ENCODE assay signal across 13 mouse cellular contexts in the genomic region with DNA sequence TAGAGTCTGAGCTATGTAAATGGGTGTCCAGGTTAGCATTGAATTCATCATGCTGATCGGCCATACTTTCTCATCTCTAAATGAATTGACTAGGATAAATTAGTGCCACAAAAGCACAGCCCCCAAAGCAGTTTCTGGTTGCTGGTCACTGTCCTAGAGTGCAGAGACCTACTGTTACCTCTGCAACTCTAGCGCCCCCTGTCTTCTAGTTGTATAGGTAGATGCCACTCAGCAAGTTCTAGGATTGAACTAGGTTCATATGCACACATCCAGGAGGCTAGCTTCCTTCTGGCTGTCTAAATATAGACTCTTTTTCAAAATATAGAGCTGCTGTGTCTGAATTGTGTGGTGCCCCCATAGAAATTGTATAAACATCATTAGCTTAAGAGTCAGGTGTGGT.
DNase-seq lines count a peak whose midpoint lies in the region; ATAC-seq lines count a peak whose summit lies in the region.
"Had no signal": no experiment of that assay in that cellular context is flagged by ENCODE, and none has a peak within 500 bp of the region (broad histone marks: within the 10 kb centered on the region; RNA-seq: fewer than 3 reads in every experiment).

No protein-coding gene starts in this region.

- H3K36me3 ChIP-seq in hindbrain, embryonic 13.5 days: no peaks in the 10 kb centered on the region
- H3K36me3 ChIP-seq: hindbrain, embryonic 12.5 days; liver, embryonic 13.5 days had no signal

- DNase-seq in embryo, embryonic 10 days (ENCODE audit: low spot score): peak; percentile 25
- DNase-seq in embryo, embryonic 10.5 days (ENCODE audit: low spot score): no peak
- DNase-seq in left cerebral cortex, postnatal 4 days: peak; percentile 6
- no peak for DNase-seq in left cerebral cortex, adult 11 months (ENCODE audit: low spot score)
- peak; percentile 57 for DNase-seq in R1 (ENCODE audit: low read depth, low spot score)
- no peak for DNase-seq in frontal cortex, postnatal 36 days (ENCODE audit: low spot score in 2 of 2)
- DNase-seq: adrenal gland, postnatal 25 days; liver, embryonic 13.5 days; retina, postnatal 1 day had no signal

- peak; percentile 74; the same call in 1 of the 2 replicates for ATAC-seq in megakaryocyte progenitor cell, adult 5-6 weeks (replicated peaks; ENCODE audit: poor library complexity)
- no peak for ATAC-seq in hindbrain, embryonic 13.5 days (ENCODE audit: low FRiP score)
- ATAC-seq: midbrain, embryonic 16.5 days had no signal

- H3K9me3 ChIP-seq in hindbrain, embryonic 13.5 days: no peaks in the 10 kb centered on the region
- H3K9me3 ChIP-seq: hindbrain, embryonic 12.5 days; liver, embryonic 13.5 days had no signal

- H3K4me2 ChIP-seq in hindbrain, embryonic 13.5 days: no peak overlapping the region
- H3K4me2 ChIP-seq: hindbrain, embryonic 12.5 days; liver, embryonic 13.5 days had no signal

- intact Hi-C loops in left cerebral cortex, postnatal 4 days (cut with DNase I): no loop called here

- 47% methylated on average over 2 of the region's 2 CpGs for WGBS in hindbrain, embryonic 13.5 days

- H3K4me1 ChIP-seq in hindbrain, embryonic 13.5 days (replicated peaks): peaks cover 13% of the 10 kb centered on the region

- H3K27me3 ChIP-seq in hindbrain, embryonic 13.5 days: no peaks in the 10 kb centered on the region
- H3K27me3 ChIP-seq: hindbrain, embryonic 12.5 days; liver, embryonic 13.5 days had no signal

- no peak overlapping the region for H3K4me3 ChIP-seq in hindbrain, embryonic 13.5 days
- H3K4me3 ChIP-seq: hindbrain, embryonic 12.5 days; liver, embryonic 13.5 days had no signal

- no peak overlapping the region for H3K27ac ChIP-seq in hindbrain, embryonic 13.5 days
- H3K27ac ChIP-seq: hindbrain, embryonic 12.5 days; liver, embryonic 13.5 days had no signal

- H3K9ac ChIP-seq in hindbrain, embryonic 13.5 days: no peak overlapping the region
- H3K9ac ChIP-seq: hindbrain, embryonic 12.5 days; liver, embryonic 13.5 days had no signal

Comparison
In these comparisons a context has a peak if more than half of its experiments do, and no peak if none do; other contexts are left out.
1. DNase-seq: peak in embryo, embryonic 10 days (single experiment), left cerebral cortex, postnatal 4 days (single experiment) and R1 (single experiment); none in embryo, embryonic 10.5 days (single experiment), left cerebral cortex, adult 11 months (single experiment) and frontal cortex, postnatal 36 days (0 of 2).